Mouse (Mus musculus) MEL (cell line): ENCODE data around the gene Hpn.

Experiments used
- CTCF ChIP-seq, 3 experiments: IDR thresholded peaks in 2 of 3; conservative IDR thresholded peaks in 1 of 3; 2 replicates each; pipeline ENCODE4 v1.5.1; 2011 to 2012; ENCODE audit warnings: low read length in 3 of 3, low read depth in 2 of 3, mild to moderate bottlenecking in 2 of 3, improper control_type of control experiment in 1 of 3, inconsistent platforms in 1 of 3, mixed read lengths in 1 of 3, moderate library complexity in 1 of 3; ENCODE audit not compliant: control insufficient read depth in 1 of 3, insufficient read depth in 1 of 3, poor library complexity in 1 of 3, severe bottlenecking in 1 of 3
- MAX ChIP-seq: IDR thresholded peaks from 2 replicates; pipeline ENCODE4 v1.6.1; 2011; ENCODE audit warnings: low read length, improper control_type of control experiment
- NELFE ChIP-seq: IDR thresholded peaks from 2 replicates; pipeline ENCODE4 v1.6.1; 2011; ENCODE audit warnings: low read depth, low read length, improper control_type of control experiment
- POLR2AphosphoS2 ChIP-seq: IDR thresholded peaks from 2 replicates; pipeline ENCODE4 v1.6.1; 2011; ENCODE audit warnings: low read length, improper control_type of control experiment
- SMC3 ChIP-seq: IDR thresholded peaks from 2 replicates; pipeline ENCODE4 v1.6.1; 2011; ENCODE audit warnings: low read depth, low read length, improper control_type of control experiment
- ZMIZ1 ChIP-seq: IDR thresholded peaks from 2 replicates; pipeline ENCODE4 v1.6.1; 2012; ENCODE audit warnings: low read depth, mild to moderate bottlenecking, inconsistent platforms, low read length, improper control_type of control experiment, moderate library complexity

DNA sequence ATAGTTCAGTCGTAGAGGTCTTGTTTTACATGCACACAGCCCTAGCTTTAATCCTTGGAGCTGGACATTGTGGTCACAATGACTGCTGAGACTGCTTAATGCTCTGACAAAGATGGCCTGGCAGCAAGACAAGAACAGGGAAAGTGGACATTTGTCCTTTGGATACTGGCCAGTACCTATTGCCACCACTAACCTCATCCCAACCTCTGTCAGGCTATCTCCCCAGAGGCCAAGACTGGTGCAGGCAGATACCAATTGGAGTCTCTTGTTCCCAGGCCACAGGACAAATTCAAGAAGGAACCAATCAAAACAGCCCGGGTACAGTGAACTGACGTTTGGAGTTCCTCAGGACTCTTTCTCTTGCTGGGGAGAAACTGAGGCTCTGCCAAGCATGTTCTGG lies 26.9 kb downstream of the Hpn start:
- TF ChIP-seq NELFE = no peak
- TF ChIP-seq ZMIZ1 = no peak
- no peak for TF ChIP-seq MAX
- TF ChIP-seq CTCF (IDR thresholded peaks at IDR 0.05 in 2 of 3, conservative IDR thresholded peaks at IDR 0.05 in 1 of 3; ENCODE audit: control insufficient read depth in 1 of 3, insufficient read depth in 1 of 3, low read depth in 2 of 3, low read length in 3 of 3, poor library complexity in 1 of 3, severe bottlenecking in 1 of 3) = no peak
- TF ChIP-seq POLR2AphosphoS2 = no peak
- TF ChIP-seq SMC3 = no peak
